Mouse (Mus musculus) ES-Bruce4 (cell line): ENCODE data around the gene Fgfr2.

Experiments
- CTCF ChIP-seq: IDR thresholded peaks from one replicate; pipeline ENCODE4 v1.8.1; 2011; ENCODE audit warnings: low read depth, low read length
- EP300 ChIP-seq: IDR thresholded peaks from 2 replicates; pipeline ENCODE4 v1.6.1; 2011; ENCODE audit warnings: low read depth, low read length; ENCODE audit not compliant: insufficient read depth
- POLR2A ChIP-seq: IDR thresholded peaks from one replicate; pipeline ENCODE4 v1.8.1; 2011; ENCODE audit warnings: low read length; ENCODE audit not compliant: insufficient read depth

GRCm38 (mm10) chr7:132925227-132925626 lies 197.9 kb downstream of the Fgfr2 start:
- TF ChIP-seq EP300 (no peak), CTCF (no peak), POLR2A (no peak)
